Mouse (Mus musculus) liver, embryonic 16.5 days (tissue): ENCODE data around the gene Cd244a. TPM values are rescaled to one million over a fixed set of nuclear protein-coding genes. Genes with fewer than 3 reads are reported as not detected.

Experiments used
- ATAC-seq: fragments of 200-750 bp; cut with Nextera tagmentation; 2 replicates; pipeline ENCODE4 v1.8.0; 2017; ENCODE audit warnings: low read depth, mild to moderate bottlenecking, moderate number of reproducible peaks, moderate library complexity
- H3K27ac ChIP-seq: fragments of 300-500 bp; sonication (generic); 2 replicates; pipeline ENCODE4 v1.5.1; 2014; ENCODE audit warnings: mild to moderate bottlenecking, low read length
- H3K27me3 ChIP-seq: fragments of 300-500 bp; sonication (generic); 2 replicates; pipeline ENCODE4 v1.6.1; 2014; ENCODE audit warnings: low read depth, low read length, mixed read lengths; ENCODE audit not compliant: control insufficient read depth, insufficient read depth
- H3K36me3 ChIP-seq: fragments of 300-500 bp; sonication (generic); 2 replicates; pipeline ENCODE4 v1.6.1; 2014; ENCODE audit warnings: mild to moderate bottlenecking; ENCODE audit not compliant: control insufficient read depth, insufficient read depth
- H3K4me1 ChIP-seq: fragments of 300-500 bp; sonication (generic); 2 replicates; pipeline ENCODE4 v1.6.1; 2014; ENCODE audit warnings: low read depth, low read length, mixed read lengths; ENCODE audit not compliant: control insufficient read depth
- H3K4me2 ChIP-seq: fragments of 300-500 bp; sonication (generic); 2 replicates; pipeline ENCODE4 v1.6.1; 2014; ENCODE audit warnings: low read depth, low read length, mixed read lengths
- H3K4me3 ChIP-seq: fragments of 300-500 bp; sonication (generic); 2 replicates; pipeline ENCODE4 v1.5.1; 2014; ENCODE audit warnings: low read depth, mild to moderate bottlenecking, low read length
- H3K9ac ChIP-seq: fragments of 300-500 bp; sonication (generic); 2 replicates; pipeline ENCODE4 v1.6.1; 2014; ENCODE audit warnings: low read depth, low read length
- H3K9me3 ChIP-seq: fragments of 300-500 bp; sonication (generic); replicated peaks from 2 replicates; pipeline ENCODE4 v1.6.1; 2016; ENCODE audit warnings: low read length; ENCODE audit not compliant: control insufficient read depth
- WGBS: fragments of 180-500 bp; shearing (Covaris S2); extraction: QIAGEN DNeasy Blood & Tissue Kit; methylation state at CpG from one replicate; pipeline ENCODE4 v1.1.7; 2014; ENCODE audit not compliant: insufficient replicate concordance; 5-methylcytosine and 5-hydroxymethylcytosine counted together
- polyA plus RNA-seq: library from polyadenylated mRNA; unstranded; fragments of >200 nt; fragmentation: Nextera tagmentation; extraction: Ambion mirVana; gene quantifications from 2 replicates; pipeline ENCODE4 v1.2.1, GENCODE M21; 2015

Gene Cd244a
- polyA plus RNA-seq, 1 experiment from 2014 or later: 0.48 TPM

- WGBS: 33% methylated on average over 2 of the region's 2 CpGs
- Histone ChIP-seq H3K4me2 (no peak overlapping the region), H3K27me3 (no peaks in the 10 kb centered on the region), H3K27ac (no peak overlapping the region), H3K4me1 (peaks cover 4% of the 10 kb centered on the region; the same call in 1 of the 2 replicates), H3K9me3 (no peaks in the 10 kb centered on the region), H3K36me3 (no peaks in the 10 kb centered on the region), H3K9ac (no peak overlapping the region), H3K4me3 (no peak overlapping the region)
- no peak for ATAC-seq
Observed at GRCm38 (mm10) chr1:171563042-171563441, 4.0 kb downstream of the Cd244a start.

DNA sequence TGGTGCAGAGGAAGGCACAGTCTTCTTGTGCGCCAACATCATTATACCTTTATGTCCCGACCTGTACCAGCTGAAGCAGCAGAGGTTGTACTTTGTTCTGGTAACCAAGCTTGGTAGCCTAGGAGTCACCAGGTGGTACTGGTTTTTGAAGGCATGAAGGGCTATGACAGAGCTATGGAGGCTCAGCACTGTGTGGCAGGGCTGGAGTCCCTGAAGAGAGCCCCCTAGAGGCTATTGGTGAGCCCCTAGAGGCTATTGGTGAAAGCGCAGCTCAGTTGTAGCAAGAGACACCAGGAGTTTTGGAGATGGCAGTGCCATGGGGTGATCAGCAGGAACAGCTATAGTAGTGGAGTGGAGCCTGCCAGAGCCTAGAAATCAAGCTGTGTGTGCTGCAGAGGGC is 5.3 kb downstream of the Cd244a start:
- no peak overlapping the region for H3K27ac ChIP-seq
- no peaks in the 10 kb centered on the region for H3K9me3 ChIP-seq
- no peaks in the 10 kb centered on the region for H3K36me3 ChIP-seq
- no peak overlapping the region for H3K4me2 ChIP-seq
- H3K9ac ChIP-seq: no peak overlapping the region
- WGBS: 53% methylated on average over 3 of the region's 3 CpGs
- no peaks in the 10 kb centered on the region for H3K27me3 ChIP-seq
- 0 out of 2 replicates have a peak, but pooled peaks have one; percentile 25 for ATAC-seq
- H3K4me1 ChIP-seq: peaks cover 4% of the 10 kb centered on the region; the same call in 1 of the 2 replicates
- no peak overlapping the region for H3K4me3 ChIP-seq

GRCm38 (mm10) chr1:171565888-171566287 is 6.9 kb downstream of the Cd244a start:
- H3K27me3 ChIP-seq: no peaks in the 10 kb centered on the region
- peak; percentile 52; the same call in 1 of the 2 replicates for ATAC-seq
- H3K9me3 ChIP-seq: no peaks in the 10 kb centered on the region
- no peak overlapping the region for H3K9ac ChIP-seq
- peaks cover 4% of the 10 kb centered on the region; the same call in 1 of the 2 replicates for H3K4me1 ChIP-seq
- WGBS: 14% methylated on average over 4 of the region's 4 CpGs
- H3K36me3 ChIP-seq: no peaks in the 10 kb centered on the region
- no peak overlapping the region for H3K4me2 ChIP-seq
- H3K4me3 ChIP-seq: no peak overlapping the region
- H3K27ac ChIP-seq: no peak overlapping the region

- 17% methylated on average over 8 of the region's 8 CpGs for WGBS
Observed at GRCm38 (mm10) chr1:171566777-171567176, 7.8 kb downstream of the Cd244a start.

GRCm38 (mm10) chr1:171568436-171568835 is 9.4 kb downstream of the Cd244a start:
- Histone ChIP-seq H3K9ac (no peak overlapping the region), H3K9me3 (no peaks in the 10 kb centered on the region), H3K4me2 (no peak overlapping the region), H3K36me3 (no peaks in the 10 kb centered on the region), H3K4me1 (peaks cover 4% of the 10 kb centered on the region; the same call in 1 of the 2 replicates), H3K27me3 (no peaks in the 10 kb centered on the region), H3K27ac (no peak overlapping the region), H3K4me3 (no peak overlapping the region)
- WGBS: 52% methylated on average over 2 of the region's 2 CpGs
- no peak for ATAC-seq

More at GRCm38 (mm10) chr1:171566777-171567176, 7.8 kb downstream of the Cd244a start:
- Histone ChIP-seq H3K4me2 (no peak overlapping the region), H3K36me3 (no peaks in the 10 kb centered on the region), H3K27ac (no peak overlapping the region), H3K4me3 (no peak overlapping the region), H3K4me1 (peaks cover 4% of the 10 kb centered on the region; the same call in 1 of the 2 replicates), H3K9ac (no peak overlapping the region), H3K27me3 (no peaks in the 10 kb centered on the region), H3K9me3 (no peaks in the 10 kb centered on the region)
- 0 out of 2 replicates have a peak, but pooled peaks have one; percentile 11 for ATAC-seq

GRCm38 (mm10) chr1:171577168-171577567 is 18.2 kb downstream of the Cd244a start:
- H3K36me3 ChIP-seq: no peaks in the 10 kb centered on the region
- no peak overlapping the region for H3K9ac ChIP-seq
- H3K4me3 ChIP-seq: no peak overlapping the region
- H3K4me1 ChIP-seq: no peaks in the 10 kb centered on the region
- no peaks in the 10 kb centered on the region for H3K9me3 ChIP-seq
- no peak for ATAC-seq
- no peak overlapping the region for H3K4me2 ChIP-seq
- H3K27ac ChIP-seq: no peak overlapping the region
- WGBS: 62% methylated on average over 7 of the region's 7 CpGs
- H3K27me3 ChIP-seq: no peaks in the 10 kb centered on the region

- Histone ChIP-seq H3K4me3 (no peak overlapping the region), H3K4me2 (no peak overlapping the region), H3K36me3 (no peaks in the 10 kb centered on the region), H3K9ac (no peak overlapping the region), H3K27me3 (no peaks in the 10 kb centered on the region), H3K4me1 (no peaks in the 10 kb centered on the region; the same call in 1 of the 2 replicates), H3K9me3 (no peaks in the 10 kb centered on the region), H3K27ac (no peak overlapping the region)
- 26% methylated on average over 2 of the region's 2 CpGs for WGBS
- ATAC-seq: peak; percentile 70
Observed at GRCm38 (mm10) chr1:171584584-171584983, 25.6 kb downstream of the Cd244a start.

- Histone ChIP-seq H3K9me3 (no peaks in the 10 kb centered on the region), H3K9ac (no peak overlapping the region), H3K4me2 (no peak overlapping the region), H3K36me3 (no peaks in the 10 kb centered on the region), H3K27me3 (no peaks in the 10 kb centered on the region), H3K4me1 (no peaks in the 10 kb centered on the region), H3K4me3 (no peak overlapping the region), H3K27ac (no peak overlapping the region)
- ATAC-seq: no peak
- whole genome bisulfite sequencing: 59% methylated on average over 3 of the region's 3 CpGs
Observed at GRCm38 (mm10) chr1:171604686-171605085, 45.7 kb downstream of the Cd244a start.

GRCm38 (mm10) chr1:171606656-171607055 is 47.7 kb downstream of the Cd244a start:
- H3K27ac ChIP-seq: no peak overlapping the region
- no peak for ATAC-seq
- no peaks in the 10 kb centered on the region for H3K36me3 ChIP-seq
- no peaks in the 10 kb centered on the region for H3K27me3 ChIP-seq
- 0 out of 2 replicates have a peak overlapping the region, but pooled peaks have one; percentile 32 for H3K4me2 ChIP-seq
- no peak overlapping the region for H3K9ac ChIP-seq
- no peaks in the 10 kb centered on the region for H3K4me1 ChIP-seq
- WGBS: 56% methylated on average over 3 of the region's 3 CpGs
- no peaks in the 10 kb centered on the region for H3K9me3 ChIP-seq
- no peak overlapping the region for H3K4me3 ChIP-seq
